In genomic region chr14:79983781-79984180, GRCm38 (mm10) we compare ENCODE assay signal across 17 mouse cellular contexts. TPM values are rescaled to one million over a fixed set of nuclear protein-coding genes. Genes with fewer than 3 reads are reported as not detected.
"Had no signal": no experiment of that assay in that cellular context is flagged by ENCODE, and none has a peak within 500 bp of the region (broad histone marks: within the 10 kb centered on the region; RNA-seq: fewer than 3 reads in every experiment).

Olfm4 (plus strand) TSS chr14:79984081.

- H3K4me1 ChIP-seq: limb, embryonic 12.5 days; neural tube, embryonic 15.5 days had no signal

- DNase-seq: kidney, adult 2 months; kidney, postnatal 14 days; layer of hippocampus, adult 9-11 months; lung, adult 2 months; lung, postnatal 36 days; midbrain, embryonic 14.5 days; thymus, adult 18-20 months; thymus, postnatal 25 days had no signal

- H3K27ac ChIP-seq: kidney, embryonic 15.5 days; limb, embryonic 12.5 days; midbrain, embryonic 10.5 days; neural tube, embryonic 15.5 days had no signal

- H3K9me3 ChIP-seq: kidney, embryonic 15.5 days; limb, embryonic 12.5 days; midbrain, embryonic 10.5 days; neural tube, embryonic 15.5 days had no signal

- H3K4me3 ChIP-seq: kidney, embryonic 15.5 days; limb, embryonic 12.5 days; midbrain, embryonic 10.5 days; myocyte; neural tube, embryonic 15.5 days had no signal

- H3K9ac ChIP-seq: kidney, embryonic 15.5 days; limb, embryonic 12.5 days; neural tube, embryonic 15.5 days had no signal

- H3K4me2 ChIP-seq: kidney, embryonic 15.5 days; limb, embryonic 12.5 days; neural tube, embryonic 15.5 days had no signal

- H3K36me3 ChIP-seq: kidney, embryonic 15.5 days; limb, embryonic 12.5 days; midbrain, embryonic 10.5 days; neural tube, embryonic 15.5 days had no signal

- ATAC-seq: inflammation-experienced regulatory T-cells, adult 6 months; lung, postnatal 0 days had no signal

- H3K27me3 ChIP-seq: kidney, embryonic 15.5 days; limb, embryonic 12.5 days; neural tube, embryonic 15.5 days had no signal

RNA-seq across cellular contexts. Expression of gene Olfm4, which starts in this region (rescaled TPM):
- polyA plus RNA-seq: inflammation-experienced regulatory T-cells, adult 6 months; liver, adult 2 months; lung, adult 2 months; myocyte; urinary bladder, adult 2 months had no signal
